Mouse (Mus musculus): Measurements from ENCODE around the gene Ess2. TPM values are rescaled to one million over a fixed set of nuclear protein-coding genes. Genes with fewer than 3 reads are reported as not detected.

Ess2 gene
- polyA plus RNA-seq, 1 experiment from 2014 or later: 29.4 TPM

GRCm38 (mm10) chr16:17858592-17858991, 52.6 kb downstream of the Ess2 start:
- Histone ChIP-seq H3K27ac (ENCODE audit: low read depth) (no peak overlapping the region), H3K4me1 (replicated peaks; ENCODE audit: control insufficient read depth, insufficient read depth, low read length) (no peaks in the 10 kb centered on the region), H3K27me3 (replicated peaks; ENCODE audit: control insufficient read depth, insufficient read depth, low read length) (no peaks in the 10 kb centered on the region), H3K4me2 (ENCODE audit: low read length) (no peak overlapping the region), H3K9me3 (ENCODE audit: control insufficient read depth, low read length) (no peaks in the 10 kb centered on the region), H3K9ac (ENCODE audit: low read length) (no peak overlapping the region), H3K4me3 (ENCODE audit: low read depth, low read length) (no peak overlapping the region), H3K36me3 (ENCODE audit: control insufficient read depth, insufficient read depth, low read length) (peaks cover 75% of the 10 kb centered on the region)
- ATAC-seq (replicated peaks; ENCODE audit: low FRiP score, low TSS enrichment, low read depth) (0 out of 2 replicates have a peak, but pooled peaks have one; percentile 58), DNase-seq (ENCODE audit: low spot score) (no peak)

DNA sequence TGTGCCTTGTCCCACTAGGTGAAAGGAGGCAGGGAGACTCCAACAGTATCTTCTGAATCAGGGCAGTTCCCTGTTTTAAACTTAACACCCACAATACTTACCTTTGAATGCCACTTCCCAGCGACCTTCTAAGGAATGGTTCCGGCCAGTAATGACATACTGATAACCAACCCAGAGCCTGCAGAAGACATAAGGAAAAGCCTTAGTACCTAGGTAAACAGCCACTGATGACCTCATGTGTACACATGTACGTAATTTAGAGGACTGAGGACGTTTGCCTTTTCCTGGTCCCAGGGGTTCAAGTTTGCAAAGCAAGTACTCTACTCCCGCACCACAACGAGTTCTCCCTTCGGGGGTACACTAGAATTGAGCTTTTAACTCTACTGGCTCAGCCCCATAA, 54.0 kb downstream of the Ess2 start:
- Histone ChIP-seq H3K4me1 (replicated peaks; ENCODE audit: control insufficient read depth, insufficient read depth, low read length) (no peaks in the 10 kb centered on the region), H3K9ac (ENCODE audit: low read length) (no peak overlapping the region), H3K36me3 (ENCODE audit: control insufficient read depth, insufficient read depth, low read length) (peaks cover 87% of the 10 kb centered on the region), H3K9me3 (ENCODE audit: control insufficient read depth, low read length) (no peaks in the 10 kb centered on the region), H3K4me2 (ENCODE audit: low read length) (no peak overlapping the region), H3K27ac (ENCODE audit: low read depth) (no peak overlapping the region), H3K27me3 (replicated peaks; ENCODE audit: control insufficient read depth, insufficient read depth, low read length) (no peaks in the 10 kb centered on the region), H3K4me3 (ENCODE audit: low read depth, low read length) (no peak overlapping the region)
- no peak for ATAC-seq (replicated peaks; ENCODE audit: low FRiP score, low TSS enrichment, low read depth)
- 74% methylated on average over 7 of the region's 7 CpGs for WGBS
- DNase-seq (ENCODE audit: low spot score): no peak

DNA sequence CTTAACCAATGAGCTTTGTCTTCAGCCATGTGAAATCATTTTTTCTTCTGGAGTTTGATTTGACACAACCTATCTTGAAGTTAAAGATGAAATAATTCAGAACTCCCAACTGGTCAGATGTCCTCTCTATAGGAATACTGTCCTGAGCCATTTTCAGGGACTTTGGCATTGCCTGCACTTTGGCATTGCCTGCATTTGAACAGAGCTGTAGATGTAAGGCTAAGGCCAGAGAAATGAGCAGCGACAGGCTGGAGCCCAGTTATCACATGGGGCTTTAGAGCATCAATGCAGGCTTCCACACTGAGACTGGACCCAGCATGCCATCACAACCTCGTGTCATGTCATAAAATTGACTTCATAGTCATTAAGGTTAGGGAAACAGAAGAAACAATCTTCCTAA, 57.9 kb downstream of the Ess2 start:
- no peak overlapping the region for H3K4me3 ChIP-seq (ENCODE audit: low read depth, low read length)
- H3K27me3 ChIP-seq (replicated peaks; ENCODE audit: control insufficient read depth, insufficient read depth, low read length): no peaks in the 10 kb centered on the region
- WGBS: 89% methylated on average over 2 of the region's 2 CpGs
- H3K9me3 ChIP-seq (ENCODE audit: control insufficient read depth, low read length): no peaks in the 10 kb centered on the region
- no peak overlapping the region for H3K9ac ChIP-seq (ENCODE audit: low read length)
- peaks cover 92% of the 10 kb centered on the region for H3K36me3 ChIP-seq (ENCODE audit: control insufficient read depth, insufficient read depth, low read length)
- DNase-seq (ENCODE audit: low spot score) (no peak), ATAC-seq (replicated peaks; ENCODE audit: low FRiP score, low TSS enrichment, low read depth) (no peak)
- no peak overlapping the region for H3K27ac ChIP-seq (ENCODE audit: low read depth)
- no peak overlapping the region for H3K4me2 ChIP-seq (ENCODE audit: low read length)
- H3K4me1 ChIP-seq (replicated peaks; ENCODE audit: control insufficient read depth, insufficient read depth, low read length): no peaks in the 10 kb centered on the region

GRCm38 (mm10) chr16:17851860-17852259, 59.3 kb downstream of the Ess2 start:
- ATAC-seq (replicated peaks; ENCODE audit: low FRiP score, low TSS enrichment, low read depth) (no peak), DNase-seq (ENCODE audit: low spot score) (no peak)
- Histone ChIP-seq H3K9me3 (ENCODE audit: control insufficient read depth, low read length) (no peaks in the 10 kb centered on the region), H3K36me3 (ENCODE audit: control insufficient read depth, insufficient read depth, low read length) (peaks cover 92% of the 10 kb centered on the region), H3K27ac (ENCODE audit: low read depth) (no peak overlapping the region), H3K9ac (ENCODE audit: low read length) (no peak overlapping the region), H3K4me3 (ENCODE audit: low read depth, low read length) (no peak overlapping the region), H3K4me1 (replicated peaks; ENCODE audit: control insufficient read depth, insufficient read depth, low read length) (no peaks in the 10 kb centered on the region), H3K27me3 (replicated peaks; ENCODE audit: control insufficient read depth, insufficient read depth, low read length) (no peaks in the 10 kb centered on the region), H3K4me2 (ENCODE audit: low read length) (no peak overlapping the region)
- WGBS: 97% methylated on average over 1 of the region's 1 CpGs

GRCm38 (mm10) chr16:17851331-17851730, 59.8 kb downstream of the Ess2 start:
- H3K4me3 ChIP-seq (ENCODE audit: low read depth, low read length): no peak overlapping the region
- H3K4me1 ChIP-seq (replicated peaks; ENCODE audit: control insufficient read depth, insufficient read depth, low read length): no peaks in the 10 kb centered on the region
- ATAC-seq (replicated peaks; ENCODE audit: low FRiP score, low TSS enrichment, low read depth): no peak
- H3K36me3 ChIP-seq (ENCODE audit: control insufficient read depth, insufficient read depth, low read length): peaks cover 92% of the 10 kb centered on the region
- no peak for DNase-seq (ENCODE audit: low spot score)
- H3K4me2 ChIP-seq (ENCODE audit: low read length): no peak overlapping the region
- no peak overlapping the region for H3K9ac ChIP-seq (ENCODE audit: low read length)
- H3K27me3 ChIP-seq (replicated peaks; ENCODE audit: control insufficient read depth, insufficient read depth, low read length): no peaks in the 10 kb centered on the region
- no peaks in the 10 kb centered on the region for H3K9me3 ChIP-seq (ENCODE audit: control insufficient read depth, low read length)
- WGBS: 95% methylated on average over 5 of the region's 5 CpGs
- H3K27ac ChIP-seq (ENCODE audit: low read depth): no peak overlapping the region

Other genes with a start within 250 kb of the Ess2 start
- 41.5 and 45.7 TPM in 2 replicates for gene Med15, start 178.5 kb downstream of the Ess2 start, polyA plus RNA-seq (2014; fragmentation: Nextera tagmentation; extraction: Ambion mirVana)
- gene Klhl22, start 151.7 kb downstream of the Ess2 start, polyA plus RNA-seq (2014; fragmentation: Nextera tagmentation; extraction: Ambion mirVana): 66.5 and 70.8 TPM in 2 replicates
- 16.2 and 18.2 TPM in 2 replicates for gene Scarf2, start 114.1 kb downstream of the Ess2 start, polyA plus RNA-seq (2014; fragmentation: Nextera tagmentation; extraction: Ambion mirVana)
- 0.13 TPM in 1 of 2 replicates, not detected in the other for gene B830017H08Rik, start 78.2 kb downstream of the Ess2 start, polyA plus RNA-seq (2014; fragmentation: Nextera tagmentation; extraction: Ambion mirVana)
- 2.4 and 2.7 TPM in 2 replicates for gene Car15, start 73.0 kb downstream of the Ess2 start, polyA plus RNA-seq (2014; fragmentation: Nextera tagmentation; extraction: Ambion mirVana)
- 0.20 and 0.37 TPM in 2 replicates for gene Gm20518, start 19.7 kb downstream of the Ess2 start, polyA plus RNA-seq (2014; fragmentation: Nextera tagmentation; extraction: Ambion mirVana)
- gene Tssk1, start 17.1 kb downstream of the Ess2 start, polyA plus RNA-seq (2014; fragmentation: Nextera tagmentation; extraction: Ambion mirVana): not detected in 2 replicates
- gene Dgcr2, start 12.8 kb downstream of the Ess2 start, polyA plus RNA-seq (2014; fragmentation: Nextera tagmentation; extraction: Ambion mirVana): 82.5 and 83.3 TPM in 2 replicates
- gene Tssk2, start 12.7 kb downstream of the Ess2 start, polyA plus RNA-seq (2014; fragmentation: Nextera tagmentation; extraction: Ambion mirVana): not detected in 2 replicates
- gene Gsc2, start 3.7 kb upstream of the Ess2 start, polyA plus RNA-seq (2014; fragmentation: Nextera tagmentation; extraction: Ambion mirVana): not detected in 2 replicates
- gene Slc25a1, start 16.9 kb upstream of the Ess2 start, polyA plus RNA-seq (2014; fragmentation: Nextera tagmentation; extraction: Ambion mirVana): 130 and 142 TPM in 2 replicates
- gene Vpreb2, start 69.1 kb upstream of the Ess2 start, polyA plus RNA-seq (2014; fragmentation: Nextera tagmentation; extraction: Ambion mirVana): not detected in 2 replicates
- gene Dgcr6, start 141.5 kb upstream of the Ess2 start, polyA plus RNA-seq (2014; fragmentation: Nextera tagmentation; extraction: Ambion mirVana): 85.8 and 88.1 TPM in 2 replicates
- gene Prodh, start 178.9 kb upstream of the Ess2 start, polyA plus RNA-seq (2014; fragmentation: Nextera tagmentation; extraction: Ambion mirVana): 16.5 and 18.2 TPM in 2 replicates
- gene Rtn4r, start 216.3 kb upstream of the Ess2 start, polyA plus RNA-seq (2014; fragmentation: Nextera tagmentation; extraction: Ambion mirVana): 3.3 and 5.3 TPM in 2 replicates